12 mouse cellular contexts compared by ENCODE assay signal in the genomic region with DNA sequence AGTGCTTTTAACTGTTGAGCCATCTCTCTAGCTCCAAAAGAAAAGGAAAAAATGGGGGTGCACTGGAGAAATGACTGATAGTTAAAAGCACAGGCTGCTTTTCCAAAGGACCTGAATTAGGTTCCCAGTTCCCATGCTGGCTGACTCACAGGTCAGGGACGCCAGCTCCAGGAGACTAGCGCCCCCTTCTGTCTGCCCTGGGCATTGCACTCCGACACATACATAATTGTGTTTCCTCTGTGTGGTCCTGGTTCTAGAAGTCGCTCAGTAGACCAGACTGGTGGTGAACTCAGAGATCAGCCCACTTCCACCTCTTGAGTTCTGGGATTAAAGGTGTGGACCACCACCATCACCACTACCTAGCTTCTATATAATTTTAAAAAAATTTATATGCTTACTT. TPM values are rescaled to one million over a fixed set of nuclear protein-coding genes. Genes with fewer than 3 reads are reported as not detected.
DNase-seq lines count a peak whose midpoint lies in the region; ATAC-seq lines count a peak whose summit lies in the region.
"Had no signal": no experiment of that assay in that cellular context is flagged by ENCODE, and none has a peak within 500 bp of the region (broad histone marks: within the 10 kb centered on the region; RNA-seq: fewer than 3 reads in every experiment).

No protein-coding gene starts in this region.

- H3K36me3 ChIP-seq in hindbrain, embryonic 13.5 days: no peaks in the 10 kb centered on the region
- H3K36me3 ChIP-seq in hindbrain, embryonic 11.5 days (ENCODE audit: control insufficient read depth, insufficient read depth, low read length): no peaks in the 10 kb centered on the region
- H3K36me3 ChIP-seq: embryonic facial prominence, embryonic 13.5 days; intestine, embryonic 15.5 days had no signal

- H3K9ac ChIP-seq in hindbrain, embryonic 13.5 days: no peak overlapping the region
- no peak overlapping the region for H3K9ac ChIP-seq in hindbrain, embryonic 11.5 days (ENCODE audit: low read depth, low read length)
- H3K9ac ChIP-seq: embryonic facial prominence, embryonic 13.5 days; intestine, embryonic 15.5 days had no signal

- H3K4me2 ChIP-seq in hindbrain, embryonic 13.5 days: no peak overlapping the region
- no peak overlapping the region for H3K4me2 ChIP-seq in hindbrain, embryonic 11.5 days (replicated peaks; ENCODE audit: low read depth, low read length)
- H3K4me2 ChIP-seq: embryonic facial prominence, embryonic 13.5 days; intestine, embryonic 15.5 days had no signal

- H3K27ac ChIP-seq in hindbrain, embryonic 13.5 days: peak overlapping the region; percentile 89; the same call in 1 of the 2 replicates
- no peak overlapping the region for H3K27ac ChIP-seq in hindbrain, embryonic 11.5 days (ENCODE audit: low read depth, low read length)
- H3K27ac ChIP-seq: embryonic facial prominence, embryonic 13.5 days; intestine, embryonic 15.5 days had no signal

- H3K27me3 ChIP-seq in hindbrain, embryonic 13.5 days: no peaks in the 10 kb centered on the region
- H3K27me3 ChIP-seq in hindbrain, embryonic 11.5 days (ENCODE audit: control insufficient read depth, insufficient read depth, low read length): no peaks in the 10 kb centered on the region
- H3K27me3 ChIP-seq: embryonic facial prominence, embryonic 13.5 days; intestine, embryonic 15.5 days had no signal

- no peak for ATAC-seq in hindbrain, embryonic 13.5 days (ENCODE audit: low FRiP score)
- ATAC-seq in hindbrain, embryonic 11.5 days (ENCODE audit: low FRiP score): no peak
- ATAC-seq: intestine, embryonic 15.5 days had no signal

- no peaks in the 10 kb centered on the region for H3K9me3 ChIP-seq in hindbrain, embryonic 13.5 days
- no peaks in the 10 kb centered on the region for H3K9me3 ChIP-seq in hindbrain, embryonic 11.5 days (ENCODE audit: control insufficient read depth, low read length)
- H3K9me3 ChIP-seq: embryonic facial prominence, embryonic 13.5 days; intestine, embryonic 15.5 days had no signal

- H3K4me1 ChIP-seq in hindbrain, embryonic 13.5 days (replicated peaks): peaks cover 54% of the 10 kb centered on the region
- H3K4me1 ChIP-seq in hindbrain, embryonic 11.5 days (replicated peaks; ENCODE audit: control insufficient read depth, insufficient read depth, low read length): no peaks in the 10 kb centered on the region

- 48% methylated on average over 4 of the region's 4 CpGs for WGBS in hindbrain, embryonic 13.5 days
- 47% methylated on average over 4 of the region's 4 CpGs for WGBS in hindbrain, embryonic 11.5 days

- no peak for DNase-seq in hindbrain, embryonic 11.5 days (ENCODE audit: low spot score)
- DNase-seq in right cerebral cortex, postnatal 4 days: peak; percentile 37
- DNase-seq in right cerebral cortex, postnatal 25 days: no peak
- peak; percentile 86 for DNase-seq in ZHBTc4 (ENCODE audit: low read depth, low spot score)
- peak; percentile 68 for DNase-seq in testis, postnatal 14 days (ENCODE audit: low spot score)
- no peak for DNase-seq in c-Kit-positive CD71-positive TER-119-positive erythroid progenitor cells, embryonic 14.5 days (ENCODE audit: low spot score)
- DNase-seq: adrenal gland, adult 8-10 months; gastrocnemius, postnatal 25 days had no signal

- no peak overlapping the region for H3K4me3 ChIP-seq in hindbrain, embryonic 13.5 days
- H3K4me3 ChIP-seq in hindbrain, embryonic 11.5 days (ENCODE audit: low read depth, low read length): no peak overlapping the region
- H3K4me3 ChIP-seq: embryonic facial prominence, embryonic 13.5 days; intestine, embryonic 15.5 days had no signal

RNA-seq across cellular contexts. Expression of a gene that starts 7.2 kb away (rescaled TPM):
- polyA plus RNA-seq in hindbrain, embryonic 13.5 days (2015; fragmentation: Nextera tagmentation; extraction: Ambion mirVana): 110 and 117 TPM in 2 replicates
- 7.8 and 11.0 TPM in 2 replicates for polyA plus RNA-seq in hindbrain, embryonic 11.5 days (2014; fragmentation: Nextera tagmentation; extraction: Ambion mirVana)

RNA-seq across cellular contexts. Expression of a gene that starts 13.4 kb away (rescaled TPM):
- 307 and 317 TPM in 2 replicates for polyA plus RNA-seq in hindbrain, embryonic 13.5 days (2015; fragmentation: Nextera tagmentation; extraction: Ambion mirVana)
- 322 and 337 TPM in 2 replicates for polyA plus RNA-seq in hindbrain, embryonic 11.5 days (2014; fragmentation: Nextera tagmentation; extraction: Ambion mirVana)

RNA-seq across cellular contexts. Expression of a gene that starts 22.2 kb away (rescaled TPM):
- polyA plus RNA-seq in hindbrain, embryonic 13.5 days (2015; fragmentation: Nextera tagmentation; extraction: Ambion mirVana): 42.0 and 44.5 TPM in 2 replicates
- 17.6 and 19.5 TPM in 2 replicates for polyA plus RNA-seq in hindbrain, embryonic 11.5 days (2014; fragmentation: Nextera tagmentation; extraction: Ambion mirVana)

RNA-seq across cellular contexts. Expression of a gene that starts 31.0 kb away (rescaled TPM):
- 0.78 and 0.83 TPM in 2 replicates for polyA plus RNA-seq in hindbrain, embryonic 13.5 days (2015; fragmentation: Nextera tagmentation; extraction: Ambion mirVana)
- polyA plus RNA-seq in hindbrain, embryonic 11.5 days (2014; fragmentation: Nextera tagmentation; extraction: Ambion mirVana): 0.56 and 0.81 TPM in 2 replicates
- polyA plus RNA-seq: neural tube, embryonic 14.5 days had no signal

RNA-seq across cellular contexts. Expression of a gene that starts 45.6 kb away (rescaled TPM):
- polyA plus RNA-seq in hindbrain, embryonic 13.5 days (2015; fragmentation: Nextera tagmentation; extraction: Ambion mirVana): 3.7 and 4.4 TPM in 2 replicates
- 1.5 and 1.7 TPM in 2 replicates for polyA plus RNA-seq in hindbrain, embryonic 11.5 days (2014; fragmentation: Nextera tagmentation; extraction: Ambion mirVana)

Comparison
In these comparisons a context has a peak if more than half of its experiments do, and no peak if none do; other contexts are left out.
1. DNase-seq: peak in right cerebral cortex, postnatal 4 days (single experiment), ZHBTc4 (single experiment) and testis, postnatal 14 days (single experiment); none in hindbrain, embryonic 11.5 days (single experiment), right cerebral cortex, postnatal 25 days (single experiment) and c-Kit-positive CD71-positive TER-119-positive erythroid progenitor cells, embryonic 14.5 days (single experiment).